Mouse (Mus musculus) embryonic facial prominence, embryonic 11.5 days (tissue): ENCODE measurements around the gene Ehmt2. TPM values are rescaled to one million over a fixed set of nuclear protein-coding genes. Genes with fewer than 3 reads are reported as not detected.

Experiments
- ATAC-seq: fragments of 200-750 bp; cut with Nextera tagmentation; replicated peaks from 2 replicates; pipeline ENCODE4 v1.8.0; 2017; ENCODE audit warnings: low read depth; ENCODE audit not compliant: insufficient number of reproducible peaks, low FRiP score, low TSS enrichment
- DNase-seq: peaks from one replicate; pipeline ENCODE4 v3.0.0-alpha.2; 2015; ENCODE audit warnings: low spot score
- H3K27ac ChIP-seq: fragments of 300-500 bp; sonication (generic); replicated peaks from 2 replicates; pipeline ENCODE4 v1.5.1; 2014; ENCODE audit warnings: mild to moderate bottlenecking, low read depth, low read length, control low read depth
- H3K27me3 ChIP-seq: fragments of 300-500 bp; sonication (generic); 2 replicates; pipeline ENCODE4 v1.6.1; 2014; ENCODE audit warnings: mild to moderate bottlenecking, low read length, moderate library complexity, mixed read lengths; ENCODE audit not compliant: control insufficient read depth, insufficient read depth
- H3K36me3 ChIP-seq: fragments of 300-500 bp; sonication (generic); replicated peaks from 2 replicates; pipeline ENCODE4 v1.6.1; 2014; ENCODE audit warnings: low read depth, mild to moderate bottlenecking, low read length, moderate library complexity, mixed read lengths; ENCODE audit not compliant: control insufficient read depth, insufficient read depth
- H3K4me1 ChIP-seq: fragments of 300-500 bp; sonication (generic); 2 replicates; pipeline ENCODE4 v1.6.1; 2014; ENCODE audit warnings: low read length, mixed read lengths; ENCODE audit not compliant: control insufficient read depth, insufficient read depth
- H3K4me2 ChIP-seq: fragments of 300-500 bp; sonication (generic); 2 replicates; pipeline ENCODE4 v1.6.1; 2014; ENCODE audit warnings: low read depth, mild to moderate bottlenecking, control low read depth, low read length, moderate library complexity
- H3K4me3 ChIP-seq: fragments of 300-500 bp; sonication (generic); 2 replicates; pipeline ENCODE4 v1.5.1; 2014; ENCODE audit warnings: low read depth, low read length, control low read depth
- H3K9ac ChIP-seq: fragments of 300-500 bp; sonication (generic); replicated peaks from 2 replicates; pipeline ENCODE4 v1.6.1; 2014; ENCODE audit warnings: mild to moderate bottlenecking, control low read depth, low read length
- H3K9me3 ChIP-seq: fragments of 300-500 bp; sonication (generic); replicated peaks from 2 replicates; pipeline ENCODE4 v1.6.1; 2016; ENCODE audit warnings: mild to moderate bottlenecking, low read length, inconsistent platforms, mixed read lengths; ENCODE audit not compliant: control insufficient read depth
- WGBS: fragments of 180-500 bp; shearing (Covaris S2); extraction: QIAGEN DNeasy Blood & Tissue Kit; methylation state at CpG from one replicate; pipeline ENCODE4 v1.1.7; 2014; 5-methylcytosine and 5-hydroxymethylcytosine counted together
- polyA plus RNA-seq: library from polyadenylated mRNA; unstranded; fragments of >200 nt; fragmentation: Nextera tagmentation; extraction: Ambion mirVana; gene quantifications from 2 replicates; pipeline ENCODE4 v1.2.1, GENCODE M21; 2014

Ehmt2 gene
- polyA plus RNA-seq, 1 experiment from 2014 or later, result 59.3 TPM

DNA sequence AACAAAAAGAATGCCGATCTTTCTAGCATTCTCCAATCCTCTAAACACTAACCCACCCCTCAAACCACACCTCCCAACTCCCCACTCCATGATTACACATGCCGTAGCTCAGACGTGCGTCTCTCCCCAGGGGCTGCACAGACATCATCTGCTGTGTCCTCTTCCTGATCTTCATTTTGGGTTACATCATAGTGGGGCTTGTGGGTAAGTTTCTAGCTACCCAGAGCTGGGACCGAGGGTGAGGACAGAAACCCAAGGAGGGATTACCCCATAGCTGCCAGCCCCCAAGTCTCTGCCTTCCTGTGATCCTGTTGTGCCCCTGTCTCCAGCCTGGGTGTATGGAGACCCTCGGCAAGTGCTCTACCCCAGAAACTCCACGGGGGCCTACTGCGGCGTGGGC lies 18.9 kb downstream of the Ehmt2 start:
- H3K36me3 ChIP-seq, result peaks cover 4% of the 10 kb centered on the region
- H3K4me2 ChIP-seq, result no peak overlapping the region
- no peak overlapping the region for H3K9ac ChIP-seq
- WGBS, result 83% methylated on average over 9 of the region's 9 CpGs
- no peaks in the 10 kb centered on the region for H3K27me3 ChIP-seq
- H3K27ac ChIP-seq, result no peak overlapping the region
- 0 out of 2 replicates have a peak, but pooled peaks cover 2% of the 10 kb centered on the region for H3K4me1 ChIP-seq
- H3K9me3 ChIP-seq, result no peaks in the 10 kb centered on the region
- ATAC-seq (no peak), DNase-seq (no peak)
- no peak overlapping the region for H3K4me3 ChIP-seq

DNA sequence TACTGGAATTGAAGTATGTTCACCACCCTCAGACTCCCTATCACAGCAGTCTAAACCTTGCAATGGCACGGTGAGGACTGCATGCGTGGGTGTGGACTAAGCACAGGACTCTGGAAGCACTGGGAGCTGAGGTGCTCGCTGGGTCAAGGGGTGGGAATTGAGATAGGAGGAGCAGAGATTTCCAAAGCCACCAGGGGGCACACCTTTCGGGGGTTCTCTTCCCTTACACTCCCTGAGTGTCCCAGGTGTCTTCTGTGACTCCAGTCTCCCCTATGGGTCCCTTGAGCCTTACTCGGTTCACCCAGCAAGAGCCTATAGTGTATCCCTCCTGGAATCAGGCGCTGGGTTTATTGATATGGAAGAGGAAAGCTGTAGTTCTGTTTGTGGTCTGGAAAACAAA lies 24.7 kb downstream of the Ehmt2 start:
- H3K27ac ChIP-seq, result no peak overlapping the region
- H3K9ac ChIP-seq, result no peak overlapping the region
- ATAC-seq (no peak), DNase-seq (no peak)
- H3K4me1 ChIP-seq, result no peaks in the 10 kb centered on the region
- no peaks in the 10 kb centered on the region for H3K9me3 ChIP-seq
- H3K4me3 ChIP-seq, result no peak overlapping the region
- no peaks in the 10 kb centered on the region for H3K27me3 ChIP-seq
- no peaks in the 10 kb centered on the region for H3K36me3 ChIP-seq
- 48% methylated on average over 6 of the region's 6 CpGs for WGBS
- H3K4me2 ChIP-seq, result no peak overlapping the region

DNA sequence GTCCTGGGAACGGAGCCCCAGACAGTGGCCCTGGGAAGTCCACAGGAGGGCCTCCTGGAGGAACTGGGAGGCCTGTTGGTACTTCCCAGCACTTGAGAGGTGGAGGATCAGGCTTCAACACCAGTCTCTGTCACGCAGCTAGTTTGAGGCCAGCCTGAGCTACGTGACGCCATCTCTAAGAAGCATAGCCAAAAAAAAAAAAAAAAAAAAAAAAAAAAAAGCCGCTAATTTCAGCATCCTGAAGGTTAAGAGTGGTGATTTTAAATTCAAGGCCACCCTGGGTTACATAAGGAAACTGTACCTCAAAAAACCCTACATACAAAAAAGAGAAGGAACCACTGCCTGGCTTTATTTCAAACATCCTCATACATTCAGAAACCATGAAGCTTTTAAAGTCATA lies 26.0 kb downstream of the Ehmt2 start:
- no peak overlapping the region for H3K4me3 ChIP-seq

DNA sequence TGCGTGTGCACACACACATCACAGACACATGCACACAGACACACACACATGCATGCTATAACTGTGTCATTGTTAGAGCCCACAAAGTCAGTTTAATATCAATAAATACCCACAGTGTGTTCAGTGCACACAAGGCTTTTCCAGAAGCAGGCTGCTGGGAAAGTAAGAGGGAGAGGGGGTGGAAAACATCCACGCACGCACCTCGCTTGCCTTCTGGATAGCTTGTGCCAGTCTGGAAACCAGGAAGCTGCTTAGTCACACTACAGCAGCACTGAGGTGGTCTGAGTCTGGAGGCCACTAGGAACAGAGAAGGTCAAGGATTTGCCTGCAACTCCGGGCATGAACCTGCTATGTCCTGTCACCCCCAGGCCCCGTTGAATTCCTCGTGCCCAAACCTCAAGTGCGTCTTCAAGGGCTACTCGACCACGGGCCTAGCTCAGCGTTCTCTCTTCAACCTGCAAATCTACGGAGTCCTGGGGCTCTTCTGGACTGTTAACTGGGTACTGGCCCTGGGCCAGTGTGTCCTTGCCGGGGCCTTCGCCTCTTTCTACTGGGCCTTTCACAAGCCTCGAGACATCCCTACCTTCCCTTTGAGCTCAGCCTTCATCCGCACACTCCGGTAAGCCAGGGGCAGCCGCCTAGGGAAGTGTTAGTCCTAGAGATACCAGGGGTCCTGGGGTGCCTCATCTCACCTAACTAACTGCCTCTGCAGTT lies 29.2 kb downstream of the Ehmt2 start:
- H3K9me3 ChIP-seq, result no peaks in the 10 kb centered on the region
- H3K4me3 ChIP-seq, result no peak overlapping the region
- H3K36me3 ChIP-seq, result no peaks in the 10 kb centered on the region
- ATAC-seq, result no peak
- no peak overlapping the region for H3K4me2 ChIP-seq
- no peak for DNase-seq
- H3K4me1 ChIP-seq, result no peaks in the 10 kb centered on the region; the same call in 1 of the 2 replicates
- no peak overlapping the region for H3K9ac ChIP-seq
- WGBS, result 85% methylated on average over 18 of the region's 18 CpGs
- H3K27ac ChIP-seq, result no peak overlapping the region
- no peaks in the 10 kb centered on the region for H3K27me3 ChIP-seq

More for the DNA sequence above, 26.0 kb downstream of the Ehmt2 start:
- no peak overlapping the region for H3K27ac ChIP-seq
- ATAC-seq (no peak), DNase-seq (no peak)
- no peaks in the 10 kb centered on the region for H3K4me1 ChIP-seq
- H3K9ac ChIP-seq, result no peak overlapping the region
- no peak overlapping the region for H3K4me2 ChIP-seq
- H3K9me3 ChIP-seq, result no peaks in the 10 kb centered on the region
- no peaks in the 10 kb centered on the region for H3K36me3 ChIP-seq
- WGBS, result 76% methylated on average over 4 of the region's 5 CpGs
- no peaks in the 10 kb centered on the region for H3K27me3 ChIP-seq

DNA sequence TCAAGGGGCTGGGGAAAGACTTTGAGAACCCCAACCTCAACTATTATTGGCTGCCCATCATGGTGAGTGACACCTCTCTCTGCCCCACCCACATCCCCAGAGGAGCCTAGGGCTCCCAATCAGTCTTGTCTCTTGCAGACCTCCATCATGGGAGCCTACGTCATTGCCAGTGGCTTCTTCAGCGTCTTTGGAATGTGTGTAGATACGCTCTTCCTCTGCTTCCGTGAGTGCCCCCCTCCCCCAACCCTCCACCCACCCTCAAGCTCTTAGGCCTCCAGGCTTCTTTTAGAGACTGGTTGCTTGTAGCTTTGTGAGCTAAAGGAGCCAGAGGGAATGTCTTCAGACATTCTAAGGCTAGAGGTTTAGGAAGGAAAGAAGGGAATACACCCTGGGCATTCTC lies 30.6 kb downstream of the Ehmt2 start:
- 68% methylated on average over 4 of the region's 4 CpGs for WGBS
- Histone ChIP-seq H3K4me2 (no peak overlapping the region), H3K4me3 (no peak overlapping the region), H3K4me1 (no peaks in the 10 kb centered on the region; the same call in 1 of the 2 replicates), H3K9me3 (no peaks in the 10 kb centered on the region), H3K9ac (no peak overlapping the region), H3K36me3 (no peaks in the 10 kb centered on the region), H3K27ac (no peak overlapping the region), H3K27me3 (no peaks in the 10 kb centered on the region)
- ATAC-seq (no peak), DNase-seq (no peak)

DNA sequence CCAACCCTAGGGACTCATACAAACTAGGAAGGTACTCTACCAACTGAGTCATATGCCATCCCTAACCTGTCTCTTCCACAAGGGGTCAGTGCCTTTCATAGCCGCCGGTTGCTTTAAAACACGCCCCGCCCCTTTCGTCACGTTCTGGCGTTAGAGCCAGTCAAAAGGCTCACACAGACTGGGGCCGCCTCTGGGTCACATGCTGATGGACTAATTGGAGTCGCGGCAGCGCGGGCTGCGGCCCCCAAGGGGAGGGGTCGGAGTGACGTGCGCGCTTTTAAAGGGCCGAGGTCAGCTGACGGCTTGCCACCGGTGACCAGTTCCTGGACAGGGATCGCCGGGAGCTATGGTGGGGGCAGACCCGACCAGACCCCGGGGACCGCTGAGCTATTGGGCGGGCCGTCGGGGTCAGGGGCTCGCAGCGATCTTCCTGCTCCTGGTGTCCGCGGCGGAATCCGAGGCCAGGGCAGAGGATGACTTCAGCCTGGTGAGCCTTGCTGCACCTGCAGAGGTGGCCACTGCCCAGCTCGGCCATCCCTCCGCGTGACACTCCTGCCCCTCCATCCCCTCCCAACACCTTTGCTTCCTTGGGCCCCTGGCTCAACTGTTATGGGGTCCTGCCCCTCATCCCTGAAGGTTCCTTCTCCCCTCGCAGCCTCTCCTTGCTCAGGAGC lies 32.9 kb downstream of the Ehmt2 start, which contains the start of gene Neu1:
Neu1 (plus strand) TSS at position 193 of the 674 bp plus-strand sequence.
- H3K27me3 ChIP-seq, result no peaks in the 10 kb centered on the region
- peak; percentile 93 for ATAC-seq
- no peak within 1 kb of the TSS for H3K27ac ChIP-seq
- 2% methylated on average over 35 of the region's 38 CpGs for WGBS
- H3K36me3 ChIP-seq, result no peaks in the 10 kb centered on the region
- no peaks in the 10 kb centered on the region; the same call in 1 of the 2 replicates for H3K4me1 ChIP-seq
- H3K9ac ChIP-seq, result peak within 1 kb of the TSS; percentile 68
- peak; percentile 98 for DNase-seq
- H3K9me3 ChIP-seq, result no peaks in the 10 kb centered on the region
- H3K4me3 ChIP-seq, result peak within 1 kb of the TSS; percentile 63
- H3K4me2 ChIP-seq, result peak within 1 kb of the TSS; percentile 91

DNA sequence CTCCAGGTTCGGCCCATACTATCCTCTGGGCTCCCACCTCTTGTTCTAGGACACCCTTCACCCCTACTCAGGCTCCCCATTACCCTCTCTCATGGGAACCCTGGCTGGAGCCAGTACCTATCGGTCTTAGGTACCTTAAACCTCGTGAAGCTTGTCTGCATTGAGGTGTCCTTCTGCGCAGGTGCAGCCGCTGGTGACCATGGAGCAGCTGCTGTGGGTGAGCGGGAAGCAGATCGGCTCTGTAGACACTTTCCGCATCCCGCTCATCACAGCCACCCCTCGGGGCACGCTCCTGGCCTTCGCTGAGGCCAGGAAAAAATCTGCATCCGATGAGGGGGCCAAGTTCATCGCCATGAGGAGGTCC lies 33.4 kb downstream of the Ehmt2 start:
- ATAC-seq (no peak), DNase-seq (no peak)
- Histone ChIP-seq H3K27me3 (no peaks in the 10 kb centered on the region), H3K4me2 (peak overlapping the region; percentile 91), H3K4me1 (no peaks in the 10 kb centered on the region; the same call in 1 of the 2 replicates), H3K36me3 (no peaks in the 10 kb centered on the region), H3K9ac (peak overlapping the region; percentile 68), H3K9me3 (no peaks in the 10 kb centered on the region), H3K4me3 (peak overlapping the region; percentile 63), H3K27ac (no peak overlapping the region)
- WGBS, result 15% methylated on average over 14 of the region's 14 CpGs

DNA sequence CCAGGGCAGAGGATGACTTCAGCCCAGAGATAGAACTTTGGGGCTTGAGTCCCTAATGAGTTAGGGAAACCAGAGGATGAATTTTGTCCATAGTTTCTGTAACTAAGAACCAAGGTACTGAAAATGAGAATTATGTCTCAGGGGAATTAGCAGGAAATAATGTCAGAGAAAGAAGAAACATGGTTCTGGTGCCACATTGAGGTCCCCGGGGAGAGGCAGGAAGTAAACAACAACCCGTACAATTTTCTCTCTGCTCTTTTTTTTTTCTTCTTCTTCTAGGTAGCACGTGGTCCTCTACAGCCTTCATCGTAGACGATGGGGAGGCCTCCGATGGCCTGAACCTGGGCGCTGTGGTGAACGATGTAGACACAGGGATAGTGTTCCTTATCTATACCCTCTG lies 34.0 kb downstream of the Ehmt2 start:
- ATAC-seq (no peak), DNase-seq (no peak)
- H3K36me3 ChIP-seq, result no peaks in the 10 kb centered on the region
- H3K9ac ChIP-seq, result peak overlapping the region; percentile 68
- no peaks in the 10 kb centered on the region; the same call in 1 of the 2 replicates for H3K4me1 ChIP-seq
- no peak overlapping the region for H3K27ac ChIP-seq
- WGBS, result 90% methylated on average over 8 of the region's 8 CpGs
- no peaks in the 10 kb centered on the region for H3K27me3 ChIP-seq
- H3K9me3 ChIP-seq, result no peaks in the 10 kb centered on the region
- H3K4me2 ChIP-seq, result peak overlapping the region; percentile 91
- H3K4me3 ChIP-seq, result peak overlapping the region; percentile 63
